Mouse (Mus musculus) liver, embryonic 15.5 days (tissue): ENCODE measurements around the gene Card10. TPM values are rescaled to one million over a fixed set of nuclear protein-coding genes. Genes with fewer than 3 reads are reported as not detected.

Experiments
- ATAC-seq: fragments of 200-750 bp; cut with Nextera tagmentation; 2 replicates; pipeline ENCODE4 v1.8.0; 2017; ENCODE audit warnings: moderate number of reproducible peaks, mild to moderate bottlenecking, moderate library complexity; ENCODE audit not compliant: insufficient read depth
- H3K27ac ChIP-seq: fragments of 300-500 bp; sonication (generic); replicated peaks from 2 replicates; pipeline ENCODE4 v1.5.1; 2015; ENCODE audit warnings: mild to moderate bottlenecking, inconsistent platforms
- H3K27me3 ChIP-seq: fragments of 300-500 bp; sonication (generic); 2 replicates; pipeline ENCODE4 v1.6.1; 2015; ENCODE audit warnings: mild to moderate bottlenecking, inconsistent platforms
- H3K36me3 ChIP-seq: fragments of 300-500 bp; sonication (generic); replicated peaks from 2 replicates; pipeline ENCODE4 v1.6.1; 2015; ENCODE audit warnings: moderate library complexity, mild to moderate bottlenecking, inconsistent platforms
- H3K4me1 ChIP-seq: fragments of 300-500 bp; sonication (generic); replicated peaks from 2 replicates; pipeline ENCODE4 v1.6.1; 2015; ENCODE audit warnings: inconsistent platforms
- H3K4me2 ChIP-seq: fragments of 300-500 bp; sonication (generic); 2 replicates; pipeline ENCODE4 v1.6.1; 2015; ENCODE audit warnings: moderate library complexity, mild to moderate bottlenecking, inconsistent platforms
- H3K4me3 ChIP-seq: fragments of 300-500 bp; sonication (generic); replicated peaks from 2 replicates; pipeline ENCODE4 v1.5.1; 2015; ENCODE audit warnings: mild to moderate bottlenecking, inconsistent platforms
- H3K9ac ChIP-seq: fragments of 300-500 bp; sonication (generic); 2 replicates; pipeline ENCODE4 v1.6.1; 2015; ENCODE audit warnings: moderate library complexity, mild to moderate bottlenecking, inconsistent platforms
- H3K9me3 ChIP-seq: fragments of 300-500 bp; sonication (generic); replicated peaks from 2 replicates; pipeline ENCODE4 v1.6.1; 2016; ENCODE audit warnings: inconsistent platforms
- WGBS: fragments of 180-500 bp; shearing (Covaris S2); methylation state at CpG from one replicate; pipeline ENCODE4 v1.1.7; 2015; ENCODE audit warnings: mixed read lengths; ENCODE audit not compliant: insufficient replicate concordance; 5-methylcytosine and 5-hydroxymethylcytosine counted together
- polyA plus RNA-seq: library from polyadenylated mRNA; unstranded; fragments of >200 nt; fragmentation: Nextera tagmentation; extraction: Ambion mirVana; gene quantifications from 2 replicates; pipeline ENCODE4 v1.2.1, GENCODE M21; 2015

Card10 gene
- polyA plus RNA-seq, 1 experiment from 2014 or later = 1.8 TPM

DNA sequence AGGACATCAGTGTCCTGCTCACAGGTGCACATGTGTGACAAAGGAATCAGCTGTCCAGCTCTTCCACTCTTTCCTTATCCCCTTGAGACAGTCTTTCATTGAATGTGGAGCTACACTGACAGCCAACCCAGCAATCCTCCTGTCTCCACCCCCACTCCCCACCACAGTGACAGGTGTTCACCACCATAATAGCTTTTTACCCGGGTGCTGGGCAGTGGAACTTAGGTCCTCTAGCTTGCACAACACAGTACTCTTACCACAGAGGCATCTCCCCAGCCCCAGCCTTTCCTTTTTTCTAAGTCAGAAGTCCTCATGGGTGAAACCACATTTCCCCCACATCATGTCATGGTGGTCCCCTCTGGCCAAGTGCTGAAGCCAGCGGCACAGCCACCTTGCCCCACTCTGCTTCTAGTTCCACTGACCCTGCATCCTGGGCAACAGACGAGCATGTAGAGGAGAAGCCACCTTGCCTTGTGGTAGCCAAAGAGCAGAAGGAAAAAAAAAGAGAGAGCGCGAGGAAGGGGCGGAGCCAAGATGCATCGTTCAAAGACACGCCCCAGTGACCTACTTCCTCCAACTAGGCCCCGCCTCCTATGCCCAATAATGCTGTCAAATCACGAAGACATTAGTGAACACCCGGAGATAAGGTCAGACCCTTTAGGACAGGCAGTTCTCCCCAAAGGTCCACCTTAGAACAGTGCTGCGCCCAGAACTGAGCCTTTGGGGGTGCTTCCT is 72.4 kb downstream of the Card10 start:
- no peak for ATAC-seq
- no peak overlapping the region for H3K4me3 ChIP-seq
- no peak overlapping the region for H3K27ac ChIP-seq
- H3K9ac ChIP-seq = no peak overlapping the region
- H3K4me2 ChIP-seq = no peak overlapping the region
- WGBS = 55% methylated on average over 12 of the region's 12 CpGs
- no peaks in the 10 kb centered on the region for H3K36me3 ChIP-seq
- H3K9me3 ChIP-seq = no peaks in the 10 kb centered on the region
- no peaks in the 10 kb centered on the region for H3K4me1 ChIP-seq
- H3K27me3 ChIP-seq = peaks cover 14% of the 10 kb centered on the region

DNA sequence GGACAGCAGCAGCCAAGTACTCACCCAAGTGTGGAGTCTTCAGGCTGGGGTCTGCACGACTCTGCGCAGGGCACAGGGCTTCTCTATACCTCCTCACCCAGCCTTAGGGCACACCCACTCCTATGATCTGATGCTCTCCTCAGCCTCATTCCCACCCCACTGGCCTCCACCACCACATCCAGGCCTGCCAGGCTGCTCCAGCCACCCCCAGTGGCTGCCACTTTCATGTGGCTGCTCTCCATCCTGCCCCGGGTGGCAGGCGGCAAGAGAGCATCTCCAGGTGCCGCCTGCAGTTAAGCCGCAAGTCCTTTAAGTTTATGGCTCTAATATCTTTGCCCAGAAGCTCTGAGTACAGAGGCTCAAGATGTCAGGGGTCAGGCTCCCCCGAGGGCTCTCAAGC is 76.1 kb downstream of the Card10 start:
- no peaks in the 10 kb centered on the region for H3K9me3 ChIP-seq
- no peak overlapping the region for H3K9ac ChIP-seq
- no peaks in the 10 kb centered on the region for H3K36me3 ChIP-seq
- H3K4me1 ChIP-seq = no peaks in the 10 kb centered on the region
- no peak for ATAC-seq
- no peak overlapping the region for H3K4me2 ChIP-seq
- H3K27me3 ChIP-seq = peaks cover 38% of the 10 kb centered on the region
- no peak overlapping the region for H3K27ac ChIP-seq
- 56% methylated on average over 7 of the region's 7 CpGs for WGBS
- H3K4me3 ChIP-seq = no peak overlapping the region

Other genes with a start within 250 kb of the Card10 start
- gene Rac2, start 230.3 kb downstream of the Card10 start, polyA plus RNA-seq = 123 and 130 TPM in 2 replicates
- gene Cyth4, start 206.0 kb downstream of the Card10 start, polyA plus RNA-seq = 13.5 and 14.7 TPM in 2 replicates
- not detected in 2 replicates for gene Elfn2, start 84.3 kb downstream of the Card10 start, polyA plus RNA-seq
- 4.6 and 5.2 TPM in 2 replicates for gene Mfng, start 29.6 kb downstream of the Card10 start, polyA plus RNA-seq
- 13.0 and 15.2 TPM in 2 replicates for gene Cdc42ep1, start 39.6 kb upstream of the Card10 start, polyA plus RNA-seq
- gene Lgals2, start 52.5 kb upstream of the Card10 start, polyA plus RNA-seq = 7.7 and 9.5 TPM in 2 replicates
- 21.4 and 23.6 TPM in 2 replicates for gene Gga1, start 74.1 kb upstream of the Card10 start, polyA plus RNA-seq
- 0.08 and 0.26 TPM in 2 replicates for gene Gm49510, start 96.6 kb upstream of the Card10 start, polyA plus RNA-seq
- 14.4 and 15.3 TPM in 2 replicates for gene Sh3bp1, start 96.7 kb upstream of the Card10 start, polyA plus RNA-seq
- gene Pdxp, start 110.9 kb upstream of the Card10 start, polyA plus RNA-seq = 5.4 and 5.6 TPM in 2 replicates
- 315 and 397 TPM in 2 replicates for gene Lgals1, start 123.7 kb upstream of the Card10 start, polyA plus RNA-seq
- 24.5 and 26.2 TPM in 2 replicates for gene Nol12, start 131.9 kb upstream of the Card10 start, polyA plus RNA-seq
- 20.2 and 21.2 TPM in 2 replicates for gene Triobp, start 144.7 kb upstream of the Card10 start, polyA plus RNA-seq
- gene H1f0, start 225.4 kb upstream of the Card10 start, polyA plus RNA-seq = 118 and 121 TPM in 2 replicates
- 0.17 TPM in 1 of 2 replicates, not detected in the other for gene Galr3, start 238.8 kb upstream of the Card10 start, polyA plus RNA-seq